ENCODE assay signal across 7 mouse cellular contexts in genomic region chr13:45962776-45963175, GRCm38 (mm10). TPM values are rescaled to one million over a fixed set of nuclear protein-coding genes. Genes with fewer than 3 reads are reported as not detected.
DNase-seq lines count a peak whose midpoint lies in the region; ATAC-seq lines count a peak whose summit lies in the region.

No protein-coding gene starts in this region.

- H3K4me3 ChIP-seq in lung, embryonic 16.5 days (ENCODE audit: low read length): peak overlapping the region; percentile 88
- peak overlapping the region; percentile 87 for H3K4me3 ChIP-seq in forebrain, embryonic 10.5 days
- H3K4me3 ChIP-seq in limb, embryonic 13.5 days: peak overlapping the region; percentile 90
- H3K4me3 ChIP-seq in stomach, embryonic 16.5 days (replicated peaks; ENCODE audit: low read length): peak overlapping the region; percentile 95

- peak overlapping the region; percentile 95 for H3K4me2 ChIP-seq in lung, embryonic 16.5 days (ENCODE audit: low read depth, low read length)
- peak overlapping the region; percentile 89 for H3K4me2 ChIP-seq in limb, embryonic 13.5 days (replicated peaks)
- H3K4me2 ChIP-seq in stomach, embryonic 16.5 days (ENCODE audit: low read depth, low read length): peak overlapping the region; percentile 62

- peaks cover 38% of the 10 kb centered on the region for H3K4me1 ChIP-seq in lung, embryonic 16.5 days (replicated peaks; ENCODE audit: control insufficient read depth, insufficient read depth, low read length)
- H3K4me1 ChIP-seq in forebrain, embryonic 10.5 days: peaks cover 64% of the 10 kb centered on the region
- H3K4me1 ChIP-seq in limb, embryonic 13.5 days: peaks cover 47% of the 10 kb centered on the region
- H3K4me1 ChIP-seq in stomach, embryonic 16.5 days (ENCODE audit: control insufficient read depth, insufficient read depth, low read length): peaks cover 37% of the 10 kb centered on the region

- H3K27ac ChIP-seq in lung, embryonic 16.5 days (ENCODE audit: low read length): peak overlapping the region; percentile 98
- peak overlapping the region; percentile 93 for H3K27ac ChIP-seq in forebrain, embryonic 10.5 days
- H3K27ac ChIP-seq in limb, embryonic 13.5 days: no peak overlapping the region
- H3K27ac ChIP-seq in stomach, embryonic 16.5 days (ENCODE audit: low read length): peak overlapping the region; percentile 97; the same call in 1 of the 2 replicates

- H3K27me3 ChIP-seq in lung, embryonic 16.5 days (ENCODE audit: control insufficient read depth, insufficient read depth, low read depth, low read length): no peaks in the 10 kb centered on the region
- H3K27me3 ChIP-seq in forebrain, embryonic 10.5 days (ENCODE audit: poor library complexity, severe bottlenecking): peaks cover 58% of the 10 kb centered on the region
- H3K27me3 ChIP-seq in limb, embryonic 13.5 days: peaks cover 13% of the 10 kb centered on the region; the same call in 1 of the 2 replicates
- no peaks in the 10 kb centered on the region for H3K27me3 ChIP-seq in stomach, embryonic 16.5 days (ENCODE audit: control insufficient read depth, insufficient read depth, low read length)

- no peaks in the 10 kb centered on the region for H3K9me3 ChIP-seq in lung, embryonic 16.5 days (ENCODE audit: control insufficient read depth, low read length)
- H3K9me3 ChIP-seq in forebrain, embryonic 10.5 days: no peaks in the 10 kb centered on the region
- no peaks in the 10 kb centered on the region for H3K9me3 ChIP-seq in limb, embryonic 13.5 days
- H3K9me3 ChIP-seq in stomach, embryonic 16.5 days (replicated peaks; ENCODE audit: control insufficient read depth, low read length): no peaks in the 10 kb centered on the region

- DNase-seq in lung, postnatal 14 days: no peak
- DNase-seq in forebrain, embryonic 10.5 days (ENCODE audit: extremely low spot score, low spot score): no peak
- DNase-seq in frontal cortex, postnatal 10 days (ENCODE audit: low spot score in 2 of 2): no peak
- DNase-seq in layer of hippocampus, adult 11-12 months (ENCODE audit: low spot score): no peak

- peak overlapping the region; percentile 96 for H3K9ac ChIP-seq in lung, embryonic 16.5 days (ENCODE audit: low read length)
- peak overlapping the region; percentile 92 for H3K9ac ChIP-seq in limb, embryonic 13.5 days
- peak overlapping the region; percentile 97 for H3K9ac ChIP-seq in stomach, embryonic 16.5 days (ENCODE audit: low read length)

- ATAC-seq in lung, embryonic 16.5 days (ENCODE audit: low read depth): no peak
- ATAC-seq in limb, embryonic 13.5 days (ENCODE audit: low FRiP score, low read depth): no peak
- ATAC-seq in stomach, embryonic 16.5 days (ENCODE audit: insufficient read depth, low FRiP score): no peak

- 5% methylated on average over 5 of the region's 5 CpGs for WGBS in lung, embryonic 16.5 days
- WGBS in forebrain, embryonic 10.5 days: 3% methylated on average over 5 of the region's 5 CpGs
- WGBS in limb, embryonic 13.5 days: 7% methylated on average over 5 of the region's 5 CpGs
- 16% methylated on average over 5 of the region's 5 CpGs for WGBS in stomach, embryonic 16.5 days

- no peaks in the 10 kb centered on the region for H3K36me3 ChIP-seq in lung, embryonic 16.5 days (ENCODE audit: control insufficient read depth, insufficient read depth, low read length)
- H3K36me3 ChIP-seq in forebrain, embryonic 10.5 days (replicated peaks): no peaks in the 10 kb centered on the region
- H3K36me3 ChIP-seq in limb, embryonic 13.5 days: no peaks in the 10 kb centered on the region
- H3K36me3 ChIP-seq in stomach, embryonic 16.5 days (ENCODE audit: control insufficient read depth, insufficient read depth, low read length): no peaks in the 10 kb centered on the region

RNA-seq across cellular contexts. Expression of gene Atxn1, which starts 2.0 kb away (rescaled TPM):
- 8.3 and 9.8 TPM in 2 replicates for polyA plus RNA-seq in lung, embryonic 16.5 days (2015; fragmentation: Nextera tagmentation; extraction: Ambion mirVana)
- polyA plus RNA-seq in forebrain, embryonic 10.5 days (2016; fragmentation: Nextera tagmentation; extraction: Ambion mirVana): 1.6 and 2.2 TPM in 2 replicates
- 6.0 and 6.8 TPM in 2 replicates for polyA plus RNA-seq in limb, embryonic 13.5 days (2015; fragmentation: Nextera tagmentation; extraction: Ambion mirVana)
- polyA plus RNA-seq in stomach, embryonic 16.5 days (2015; fragmentation: Nextera tagmentation; extraction: Ambion mirVana): 7.8 and 8.0 TPM in 2 replicates
